Mouse (Mus musculus) T-helper 1 cell (primary cell): ENCODE results near the gene Pcsk5.

Experiments used
- in situ Hi-C: fragments of 300-600 bp; cut with MboI, MseI; formaldehyde crosslinking; loops from one replicate; pipeline ENCODE4 v1.15.1; 2025; ENCODE audit warnings: high pct_unique_total_duplicates

The Pcsk5 gene

DNA sequence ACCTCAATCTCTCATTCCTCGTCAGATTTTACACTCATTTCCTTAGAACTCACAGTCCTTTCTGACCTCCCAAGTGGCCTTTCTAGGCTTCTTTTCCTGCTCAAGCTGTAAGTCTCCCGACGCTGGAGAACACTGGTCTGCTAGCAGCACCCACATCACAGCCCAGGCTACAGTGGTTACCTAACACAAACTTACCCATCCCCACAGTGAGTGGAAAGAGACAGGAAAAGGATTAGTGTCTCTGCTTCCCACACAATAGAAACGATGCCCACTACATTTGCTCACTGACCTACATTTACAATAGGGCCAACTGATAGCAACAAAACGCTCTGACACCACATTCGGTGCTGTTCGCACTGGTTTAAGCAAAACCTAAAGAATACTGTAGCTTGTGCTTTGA is 24.8 kb downstream of the Pcsk5 start:
- in situ Hi-C loops, result no loop called here

- in situ Hi-C loops, result loop anchor here (10.0 kb wide), 1 partner anchor 1312 kb away; no protein-coding TSS in a partner anchor
Measured at GRCm38 (mm10) chr19:17806626-17807025, 30.8 kb downstream of the Pcsk5 start.

DNA sequence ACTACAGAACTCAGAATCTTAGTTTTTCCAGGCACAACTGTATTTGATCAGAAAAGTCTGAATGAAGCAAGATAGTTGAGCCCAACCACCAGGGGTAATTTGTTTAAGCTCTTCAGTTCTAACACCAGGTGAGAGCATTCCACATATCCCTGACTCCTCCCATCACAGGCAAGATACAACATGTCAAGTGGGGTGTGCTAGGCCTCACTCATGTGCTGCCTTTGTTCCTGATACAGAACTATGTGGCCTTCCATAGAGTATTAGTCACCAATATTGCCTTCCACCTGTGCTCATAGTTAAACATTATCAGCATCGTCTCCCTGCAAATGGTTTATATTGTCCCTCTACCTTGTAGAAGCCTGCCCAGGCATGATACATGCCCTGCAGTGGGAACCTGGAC is 36.6 kb downstream of the Pcsk5 start:
- in situ Hi-C loops, result loop anchor here (10.0 kb wide), 1 partner anchor 1306 kb away; no protein-coding TSS in a partner anchor

DNA sequence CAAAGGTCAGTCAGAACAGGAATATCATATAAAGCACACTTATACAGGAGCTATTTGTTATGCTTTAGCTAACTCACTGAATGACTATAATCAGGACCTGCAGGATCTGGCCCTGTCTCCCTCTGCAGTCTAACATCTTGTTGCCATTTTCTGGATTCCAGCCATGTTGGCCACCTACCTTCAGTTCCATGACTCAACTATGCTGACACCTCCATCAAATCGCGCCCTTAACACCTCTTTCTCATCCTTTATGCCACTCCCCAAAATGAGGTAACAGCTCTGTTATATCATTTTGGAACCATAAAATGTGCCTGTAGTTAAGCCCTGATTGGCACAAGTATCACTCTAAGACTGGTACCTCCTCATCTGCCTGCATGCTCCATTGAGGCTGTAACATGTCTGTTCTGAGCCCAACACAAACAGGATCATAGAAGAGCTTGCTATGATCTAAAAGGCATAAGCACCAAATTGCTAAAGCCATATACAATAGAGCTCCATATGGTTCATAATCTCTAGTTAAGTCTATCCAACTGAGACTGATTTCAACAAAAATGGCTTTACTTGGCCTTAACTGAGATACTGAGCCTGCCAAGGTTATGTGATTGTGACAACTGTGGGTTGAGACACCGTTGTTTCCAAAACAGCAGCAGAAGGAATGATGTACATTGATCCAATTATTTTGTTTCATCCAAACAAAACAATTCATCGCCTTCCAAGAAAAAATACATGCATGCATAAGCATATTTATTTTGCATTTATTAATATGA is 37.8 kb downstream of the Pcsk5 start:
- in situ Hi-C loops, result loop anchor here (10.0 kb wide), 2 partner anchors 235 to 1305 kb away; no protein-coding TSS in a partner anchor

DNA sequence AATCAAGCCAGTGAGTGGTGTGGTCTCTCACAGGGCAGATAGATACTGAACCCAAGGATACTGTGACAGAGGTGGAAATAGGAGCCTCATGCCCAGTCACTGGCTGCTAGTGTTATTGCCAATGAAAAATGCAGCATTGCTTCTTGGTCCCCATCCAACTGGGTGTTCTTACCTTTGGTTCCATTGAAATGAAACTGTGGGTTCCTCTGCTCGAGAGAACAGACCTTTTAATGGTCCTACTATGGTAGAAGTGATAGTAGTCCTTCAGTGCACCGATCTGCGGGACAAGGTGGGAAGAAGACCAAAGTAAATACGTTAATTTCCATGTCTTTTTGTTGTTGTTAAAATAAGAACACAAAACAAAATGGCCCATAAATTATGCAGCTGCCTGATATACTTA is 44.0 kb downstream of the Pcsk5 start:
- in situ Hi-C loops, result loop anchor here (10.0 kb wide), 1 partner anchor 229 kb away; no protein-coding TSS in a partner anchor

DNA sequence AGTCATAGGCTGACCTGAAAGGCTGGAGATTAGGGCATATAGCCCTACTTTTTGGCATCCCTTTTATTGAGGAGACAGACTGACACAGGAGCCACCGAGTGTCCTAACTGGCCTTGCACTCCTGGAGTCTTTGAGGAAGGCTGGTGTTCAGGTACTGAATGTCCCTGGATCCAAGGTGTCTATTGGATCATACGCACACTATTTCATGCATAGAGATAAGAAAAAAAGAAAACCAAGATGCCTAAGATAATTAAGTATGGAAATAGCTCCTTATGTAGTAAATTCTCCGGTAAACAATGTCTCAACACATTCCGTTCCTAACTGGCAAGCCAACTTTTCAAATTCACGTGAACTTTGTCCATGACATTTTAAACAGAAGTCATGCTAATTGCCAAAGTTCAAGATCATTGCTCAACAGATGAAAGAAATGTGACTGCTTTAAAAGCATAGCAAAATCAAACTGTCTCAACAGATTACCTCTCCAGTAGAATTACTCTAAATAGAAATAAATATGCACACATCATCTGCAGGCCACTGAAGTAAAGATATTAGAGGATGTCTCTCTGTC is 45.9 kb downstream of the Pcsk5 start:
- in situ Hi-C loops, result loop anchor here (10.0 kb wide), 1 partner anchor 227 kb away; no protein-coding TSS in a partner anchor

GRCm38 (mm10) chr19:17788617-17789317 is 48.7 kb downstream of the Pcsk5 start:
- in situ Hi-C loops, result no loop called here

DNA sequence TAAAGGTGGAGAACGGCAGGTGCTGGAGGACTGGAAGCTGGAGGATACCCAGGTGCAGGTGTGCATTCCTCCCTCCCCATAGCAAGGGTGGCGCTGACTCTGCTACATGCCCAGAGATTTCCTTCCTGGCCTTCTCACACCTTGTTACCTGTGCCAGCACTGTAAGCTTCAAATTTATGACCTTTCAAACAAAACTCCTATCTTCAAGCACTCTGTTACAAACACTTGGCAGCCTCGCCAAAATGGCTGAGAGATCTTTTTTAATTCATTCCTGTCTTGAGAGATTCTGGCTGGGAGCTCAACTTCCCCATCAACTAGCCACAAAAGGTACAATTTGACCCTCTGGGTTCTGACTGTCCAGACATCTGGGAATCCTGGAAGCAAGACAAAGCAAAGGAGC is 50.7 kb downstream of the Pcsk5 start:
- in situ Hi-C loops, result no loop called here

DNA sequence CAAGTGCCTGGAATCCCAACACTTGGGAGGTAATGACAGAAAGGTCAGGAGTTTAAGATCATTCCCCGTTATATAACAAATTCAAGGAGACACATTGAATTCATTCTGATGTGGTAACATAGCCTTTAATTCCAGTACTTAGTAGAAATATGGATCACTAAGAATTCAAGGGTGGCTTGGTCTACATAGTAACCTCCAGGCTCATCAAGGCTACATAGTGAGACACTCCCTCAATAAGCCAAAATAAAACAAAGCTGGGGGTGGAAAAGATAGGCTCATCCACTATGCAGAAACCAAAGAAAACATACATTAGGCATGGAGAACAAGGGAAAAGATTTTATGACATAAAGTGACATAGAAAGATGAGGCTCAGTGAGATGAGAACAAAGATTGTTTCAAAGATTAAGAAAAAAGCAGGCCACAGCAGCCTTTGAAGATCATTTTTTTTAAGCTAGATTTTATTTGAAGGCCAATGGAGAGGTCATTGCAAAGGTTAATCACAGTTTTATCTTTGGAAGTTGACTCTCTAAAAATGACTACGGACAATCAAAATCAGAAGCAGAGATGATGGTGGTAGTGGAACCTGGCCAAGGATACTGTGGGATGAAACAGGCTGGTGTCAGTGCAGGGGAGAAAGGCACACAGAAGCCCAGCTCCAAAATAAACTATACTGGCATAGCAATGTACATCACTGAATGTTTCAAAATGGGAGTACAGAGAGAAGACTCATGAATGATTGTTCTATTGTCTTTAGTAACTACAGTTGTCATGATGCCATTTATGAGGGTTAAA is 52.8 kb downstream of the Pcsk5 start:
- in situ Hi-C loops, result no loop called here

DNA sequence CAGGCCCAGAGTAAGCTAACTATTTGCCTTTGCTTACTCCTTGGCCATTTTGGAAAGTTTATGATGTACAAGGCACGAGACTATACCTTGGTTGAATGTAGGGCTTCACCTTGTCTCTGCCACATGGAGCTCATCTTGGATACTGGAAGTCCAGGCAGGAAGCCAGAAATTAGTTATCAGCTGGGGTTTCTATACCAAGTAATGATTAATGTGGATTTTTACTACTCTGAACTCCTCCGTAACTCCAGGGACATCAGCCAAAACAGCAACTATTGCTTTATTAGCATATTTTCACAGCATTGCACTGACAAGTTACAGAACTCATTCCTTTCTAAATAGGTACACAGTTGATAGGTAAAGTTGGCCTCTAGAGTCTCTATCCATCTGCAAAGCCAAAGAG is 54.2 kb downstream of the Pcsk5 start:
- in situ Hi-C loops, result no loop called here

DNA sequence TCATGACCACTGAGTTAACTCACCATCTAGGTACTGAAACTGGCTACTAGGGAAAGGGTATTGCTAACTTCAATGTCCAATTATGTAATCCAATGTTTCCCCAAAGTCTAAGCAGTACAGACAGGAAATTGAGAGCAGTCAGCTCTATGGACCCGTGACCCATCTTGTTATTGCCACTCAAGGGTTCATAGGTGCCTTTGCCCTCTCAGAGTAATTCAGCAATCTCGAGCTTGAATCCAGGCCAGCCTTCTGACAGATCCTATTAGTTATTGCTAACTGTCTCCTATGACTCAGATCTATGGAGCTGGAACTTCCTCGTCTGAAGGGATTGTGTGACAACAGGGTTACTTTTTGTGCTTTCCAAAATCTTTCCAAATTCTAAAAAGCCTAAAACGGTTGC is 56.1 kb downstream of the Pcsk5 start:
- in situ Hi-C loops, result no loop called here

- in situ Hi-C loops, result no loop called here
Measured at GRCm38 (mm10) chr19:17775943-17776342, 61.5 kb downstream of the Pcsk5 start.

DNA sequence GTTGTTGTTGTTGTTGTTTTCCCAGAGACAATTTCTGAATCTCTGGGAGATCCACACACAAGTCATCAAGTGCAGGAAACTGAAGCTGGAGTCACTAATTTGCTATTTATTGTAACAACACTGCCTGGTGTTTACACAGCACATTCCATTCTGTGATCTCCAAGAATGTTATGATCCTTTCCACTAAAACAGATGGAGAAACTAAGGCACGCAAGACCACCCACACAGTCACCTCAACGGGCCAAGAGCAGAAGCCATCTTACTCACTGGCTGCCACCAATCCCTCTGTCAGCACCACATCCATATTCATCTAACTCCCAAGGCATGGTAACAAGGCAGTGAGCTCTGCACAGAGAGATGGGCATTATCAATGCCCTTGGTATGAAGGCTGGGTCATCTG is 62.3 kb downstream of the Pcsk5 start:
- in situ Hi-C loops, result no loop called here

- in situ Hi-C loops, result no loop called here
Measured at GRCm38 (mm10) chr19:17774061-17774460, 63.4 kb downstream of the Pcsk5 start.

- in situ Hi-C loops, result no loop called here
Measured at GRCm38 (mm10) chr19:17769610-17770399, 67.6 kb downstream of the Pcsk5 start.

GRCm38 (mm10) chr19:17765001-17765400 is 72.4 kb downstream of the Pcsk5 start:
- in situ Hi-C loops, result no loop called here

GRCm38 (mm10) chr19:17762740-17763139 is 74.7 kb downstream of the Pcsk5 start:
- in situ Hi-C loops, result no loop called here

- in situ Hi-C loops, result no loop called here
Measured at GRCm38 (mm10) chr19:17761678-17762077, 75.8 kb downstream of the Pcsk5 start.

GRCm38 (mm10) chr19:17752841-17753240 is 84.6 kb downstream of the Pcsk5 start:
- in situ Hi-C loops, result no loop called here

DNA sequence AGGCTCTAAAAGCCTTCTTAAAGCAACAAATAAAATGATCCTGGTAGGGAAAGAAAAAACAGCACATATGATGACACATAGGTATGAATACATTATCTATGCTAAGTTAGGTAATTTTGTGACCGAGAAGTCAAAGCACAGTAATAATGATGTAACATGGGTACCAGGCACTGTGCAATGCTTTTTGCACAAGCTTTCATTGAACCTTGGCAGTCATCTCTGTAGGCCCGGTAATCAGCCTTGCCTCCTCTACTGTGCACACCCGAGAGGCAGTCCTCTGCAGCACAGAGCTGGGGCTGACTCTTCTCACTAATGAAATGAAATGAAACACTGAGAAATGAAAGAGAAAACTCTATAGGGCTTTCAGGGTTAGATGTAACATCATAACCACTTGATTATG is 89.1 kb downstream of the Pcsk5 start:
- in situ Hi-C loops, result no loop called here

GRCm38 (mm10) chr19:17745380-17745779 is 92.1 kb downstream of the Pcsk5 start:
- in situ Hi-C loops, result no loop called here
